Mouse (Mus musculus): ENCODE data around the gene Nup50.

DNA sequence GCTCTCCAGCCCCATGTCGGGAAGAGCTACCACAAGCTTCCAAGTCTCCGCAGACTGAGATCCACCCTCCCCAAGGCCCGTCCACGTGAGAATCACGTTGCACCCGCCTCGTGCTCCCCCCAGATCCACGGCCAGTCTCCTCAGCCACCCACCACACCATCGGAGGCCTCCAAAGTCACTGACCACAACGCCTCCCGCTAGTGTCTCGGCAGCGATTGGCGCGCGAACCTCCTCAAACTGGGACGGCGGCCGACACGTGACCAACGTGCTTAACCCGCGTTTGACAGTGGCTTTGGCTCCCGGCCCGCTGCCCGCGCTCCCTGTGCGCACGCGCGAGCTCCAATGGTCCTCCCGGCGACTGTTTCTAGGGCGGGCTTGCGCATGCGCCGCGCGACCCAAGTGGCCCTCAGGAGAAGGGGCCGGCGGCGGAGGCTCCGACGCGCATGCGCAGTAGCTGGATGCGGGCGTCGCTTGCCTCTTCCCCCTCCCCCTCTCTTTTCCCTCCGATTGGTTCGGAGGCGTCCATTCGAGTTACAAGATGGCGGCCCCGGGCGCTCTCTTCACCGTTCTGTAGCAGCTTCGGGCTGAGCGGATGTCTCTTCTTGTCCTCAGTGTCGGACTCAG is at the start of gene Nup50:
- TF ChIP-seq POLR2A (IDR thresholded peaks at IDR 0.05; ENCODE audit: insufficient read length, low read depth) = peak; percentile 97
- TF ChIP-seq USF1 (IDR thresholded peaks at IDR 0.05; ENCODE audit: low read depth) = peak; percentile 95
- TF ChIP-seq POLR2AphosphoS2 (IDR thresholded peaks at IDR 0.05; ENCODE audit: insufficient read length, low read depth) = peak; percentile 96
- peak; percentile 66 for TF ChIP-seq MAX (IDR thresholded peaks at IDR 0.05; ENCODE audit: low read depth)
